In genomic region chr15:88864270-88865030, GRCm38 (mm10) we compare ENCODE assay signal across 8 mouse cellular contexts. TPM values are rescaled to one million over a fixed set of nuclear protein-coding genes. Genes with fewer than 3 reads are reported as not detected.
DNase-seq lines count a peak whose midpoint lies in the region; ATAC-seq and TF ChIP-seq lines count a peak whose summit lies in the region.

No protein-coding gene starts in this region.

- peak overlapping the region; percentile 95 for H3K9ac ChIP-seq in ES-Bruce4 (ENCODE audit: low read depth, poor library complexity, severe bottlenecking)
- peak overlapping the region; percentile 94 for H3K9ac ChIP-seq in hindbrain, embryonic 14.5 days
- H3K9ac ChIP-seq in liver, embryonic 12.5 days = peak overlapping the region; percentile 80
- H3K9ac ChIP-seq in stomach, embryonic 16.5 days (ENCODE audit: low read length) = peak overlapping the region; percentile 91

- TF ChIP-seq CTCF in ES-Bruce4 (IDR thresholded peaks at IDR 0.05; ENCODE audit: low read depth, low read length) = no peak

- intact Hi-C loops in gastrocnemius, postnatal 36 days (cut with DNase I) = no loop called here

- 0 out of 2 replicates have a peak, but pooled peaks have one; percentile 1 for TF ChIP-seq EP300 in ES-Bruce4 (IDR thresholded peaks at IDR 0.05; ENCODE audit: insufficient read depth, low read depth, low read length)

- peaks cover 4% of the 10 kb centered on the region; the same call in 1 of the 2 replicates for H3K9me3 ChIP-seq in ES-Bruce4 (replicated peaks; ENCODE audit: control insufficient read depth, insufficient read depth, low read length, poor library complexity, severe bottlenecking)
- no peaks in the 10 kb centered on the region for H3K9me3 ChIP-seq in hindbrain, embryonic 14.5 days (ENCODE audit: control insufficient read depth, low read length)
- H3K9me3 ChIP-seq in liver, embryonic 12.5 days (replicated peaks) = no peaks in the 10 kb centered on the region
- H3K9me3 ChIP-seq in stomach, embryonic 16.5 days (replicated peaks; ENCODE audit: control insufficient read depth, low read length) = no peaks in the 10 kb centered on the region; the same call in 1 of the 2 replicates

- ATAC-seq in hindbrain, embryonic 14.5 days (ENCODE audit: low FRiP score) = 0 out of 2 replicates have a peak, but pooled peaks have one; percentile 1
- peak; percentile 1; the same call in 1 of the 2 replicates for ATAC-seq in liver, embryonic 12.5 days
- ATAC-seq in stomach, embryonic 16.5 days (ENCODE audit: insufficient read depth, low FRiP score) = no peak
- ATAC-seq in frontal cortex, adult (ENCODE audit: low TSS enrichment) = no peak

- H3K4me2 ChIP-seq in hindbrain, embryonic 14.5 days (replicated peaks) = peak overlapping the region; percentile 88
- peak overlapping the region; percentile 98 for H3K4me2 ChIP-seq in liver, embryonic 12.5 days
- H3K4me2 ChIP-seq in stomach, embryonic 16.5 days (ENCODE audit: low read depth, low read length) = peak overlapping the region; percentile 86

- 35% methylated on average over 22 of the region's 22 CpGs for WGBS in hindbrain, embryonic 14.5 days
- WGBS in liver, embryonic 12.5 days (ENCODE audit: insufficient replicate concordance) = 68% methylated on average over 22 of the region's 22 CpGs
- WGBS in stomach, embryonic 16.5 days = 30% methylated on average over 22 of the region's 22 CpGs

- DNase-seq in gastrocnemius, adult 18-20 months (ENCODE audit: low spot score) = peak; percentile 44
- DNase-seq in gastrocnemius, postnatal 36 days = no peak
- peak; percentile 31 for DNase-seq in embryo, embryonic 10.5 days (ENCODE audit: low spot score)
- DNase-seq in hindbrain, embryonic 14.5 days (ENCODE audit: low spot score) = no peak

- H3K27me3 ChIP-seq in ES-Bruce4 (ENCODE audit: control insufficient read depth, insufficient read depth, low read length, poor library complexity, severe bottlenecking) = no peaks in the 10 kb centered on the region
- no peaks in the 10 kb centered on the region for H3K27me3 ChIP-seq in hindbrain, embryonic 14.5 days (ENCODE audit: control insufficient read depth, insufficient read depth, low read length)
- peaks cover 4% of the 10 kb centered on the region; the same call in 1 of the 2 replicates for H3K27me3 ChIP-seq in liver, embryonic 12.5 days (replicated peaks)
- H3K27me3 ChIP-seq in stomach, embryonic 16.5 days (ENCODE audit: control insufficient read depth, insufficient read depth, low read length) = no peaks in the 10 kb centered on the region

- peaks cover 28% of the 10 kb centered on the region for H3K36me3 ChIP-seq in ES-Bruce4 (ENCODE audit: control insufficient read depth, insufficient read depth, low read length, poor library complexity, severe bottlenecking)
- H3K36me3 ChIP-seq in hindbrain, embryonic 14.5 days (replicated peaks; ENCODE audit: control insufficient read depth, insufficient read depth) = peaks cover 31% of the 10 kb centered on the region
- peaks cover 26% of the 10 kb centered on the region for H3K36me3 ChIP-seq in liver, embryonic 12.5 days
- peaks cover 6% of the 10 kb centered on the region; the same call in 1 of the 2 replicates for H3K36me3 ChIP-seq in stomach, embryonic 16.5 days (ENCODE audit: control insufficient read depth, insufficient read depth, low read length)

- H3K4me1 ChIP-seq in ES-Bruce4 (ENCODE audit: control insufficient read depth, insufficient read depth, low read length) = peaks cover 10% of the 10 kb centered on the region
- H3K4me1 ChIP-seq in hindbrain, embryonic 14.5 days (replicated peaks; ENCODE audit: control insufficient read depth, insufficient read depth, low read length) = peaks cover 22% of the 10 kb centered on the region
- H3K4me1 ChIP-seq in liver, embryonic 12.5 days = peaks cover 63% of the 10 kb centered on the region
- H3K4me1 ChIP-seq in stomach, embryonic 16.5 days (ENCODE audit: control insufficient read depth, insufficient read depth, low read length) = peaks cover 45% of the 10 kb centered on the region

- TF ChIP-seq POLR2A in ES-Bruce4 (IDR thresholded peaks at IDR 0.05; ENCODE audit: insufficient read depth, low read length) = no peak

- H3K27ac ChIP-seq in ES-Bruce4 (ENCODE audit: insufficient read depth, low read length) = peak overlapping the region; percentile 99
- H3K27ac ChIP-seq in hindbrain, embryonic 14.5 days = peak overlapping the region; percentile 98
- H3K27ac ChIP-seq in liver, embryonic 12.5 days = peak overlapping the region; percentile 82
- H3K27ac ChIP-seq in stomach, embryonic 16.5 days (ENCODE audit: low read length) = peak overlapping the region; percentile 98

- peak overlapping the region; percentile 88 for H3K4me3 ChIP-seq in ES-Bruce4 (ENCODE audit: low read depth, low read length)
- H3K4me3 ChIP-seq in hindbrain, embryonic 14.5 days (replicated peaks; ENCODE audit: low read length) = peak overlapping the region; percentile 97
- H3K4me3 ChIP-seq in liver, embryonic 12.5 days = peak overlapping the region; percentile 71
- peak overlapping the region; percentile 87 for H3K4me3 ChIP-seq in stomach, embryonic 16.5 days (replicated peaks; ENCODE audit: low read length)

RNA-seq across cellular contexts. Expression of gene Pim3, which starts 2.5 kb away (rescaled TPM):
- 10 to 100 TPM; 24.1 to 37.3 TPM for total RNA-seq in gastrocnemius, adult 18-20 months (2021)
- 10 to 100 TPM; 22.1 to 32.2 TPM for total RNA-seq in gastrocnemius, postnatal 36 days (2021)
- polyA plus RNA-seq in ES-Bruce4 (2011; ENCODE audit: insufficient read depth, insufficient read length, low read depth, missing spikeins) = 128 and 136 TPM in 2 replicates
- 52.1 and 61.0 TPM in 2 replicates for polyA plus RNA-seq in hindbrain, embryonic 14.5 days (2014; fragmentation: Nextera tagmentation; extraction: Ambion mirVana)
- polyA plus RNA-seq in liver, embryonic 12.5 days (2016; fragmentation: Nextera tagmentation; extraction: Ambion mirVana) = 22.5 and 23.5 TPM in 2 replicates
- polyA plus RNA-seq in stomach, embryonic 16.5 days (2015; fragmentation: Nextera tagmentation; extraction: Ambion mirVana) = 58.3 and 59.0 TPM in 2 replicates

RNA-seq across cellular contexts. Expression of gene Creld2, which starts 45.0 kb away (rescaled TPM):
- 10 to 100 TPM in 1 of 2 experiments, 1 to 10 TPM in 1; 6.9 to 10.3 TPM for total RNA-seq in gastrocnemius, adult 18-20 months (2021)
- total RNA-seq in gastrocnemius, postnatal 36 days (2021) = 1 to 10 TPM; 6.6 to 8.9 TPM
- 39.2 and 40.2 TPM in 2 replicates for polyA plus RNA-seq in ES-Bruce4 (2011; ENCODE audit: insufficient read depth, insufficient read length, low read depth, missing spikeins)
- 59.5 and 64.0 TPM in 2 replicates for polyA plus RNA-seq in hindbrain, embryonic 14.5 days (2014; fragmentation: Nextera tagmentation; extraction: Ambion mirVana)
- polyA plus RNA-seq in liver, embryonic 12.5 days (2016; fragmentation: Nextera tagmentation; extraction: Ambion mirVana) = 61.1 and 68.6 TPM in 2 replicates
- 105 and 128 TPM in 2 replicates for polyA plus RNA-seq in stomach, embryonic 16.5 days (2015; fragmentation: Nextera tagmentation; extraction: Ambion mirVana)

RNA-seq across cellular contexts. Expression of gene Alg12, which starts 45.3 kb away (rescaled TPM):
- 1 to 10 TPM; 4.2 to 4.8 TPM for total RNA-seq in gastrocnemius, adult 18-20 months (2021)
- total RNA-seq in gastrocnemius, postnatal 36 days (2021) = 1 to 10 TPM; 3.6 to 3.7 TPM
- polyA plus RNA-seq in ES-Bruce4 (2011; ENCODE audit: insufficient read depth, insufficient read length, low read depth, missing spikeins) = 10.0 and 13.2 TPM in 2 replicates
- polyA plus RNA-seq in hindbrain, embryonic 14.5 days (2014; fragmentation: Nextera tagmentation; extraction: Ambion mirVana) = 9.0 and 10.0 TPM in 2 replicates
- polyA plus RNA-seq in liver, embryonic 12.5 days (2016; fragmentation: Nextera tagmentation; extraction: Ambion mirVana) = 6.9 and 7.6 TPM in 2 replicates
- 13.1 and 14.0 TPM in 2 replicates for polyA plus RNA-seq in stomach, embryonic 16.5 days (2015; fragmentation: Nextera tagmentation; extraction: Ambion mirVana)

Comparison
In these comparisons a context has a peak if more than half of its experiments do, and no peak if none do; other contexts are left out.
1. DNase-seq: peak in gastrocnemius, adult 18-20 months (single experiment) and embryo, embryonic 10.5 days (single experiment); none in gastrocnemius, postnatal 36 days (0 of 2) and hindbrain, embryonic 14.5 days (single experiment).
2. ATAC-seq: peak in hindbrain, embryonic 14.5 days (single experiment) and liver, embryonic 12.5 days (single experiment); none in stomach, embryonic 16.5 days (single experiment) and frontal cortex, adult (single experiment).
3. Peak in every context shown above with its lines, with median percentiles within 50 percentile points of each other: H3K27ac ChIP-seq, H3K4me3 ChIP-seq, H3K9ac ChIP-seq and H3K4me2 ChIP-seq.